Mouse (Mus musculus) gastrocnemius, adult 18-20 months (tissue): ENCODE results near the gene 9230104L09Rik. TPM values are rescaled to one million over a fixed set of nuclear protein-coding genes. Genes with fewer than 3 reads are reported as not detected.

Experiments used
- DNase-seq: peaks from one replicate; pipeline ENCODE4 v3.0.0; 2021; ENCODE audit warnings: low spot score
- long read RNA-seq, 2 experiments: library from polyadenylated mRNA; stranded (forward); transcript quantifications; one replicate each; pipeline ENCODE4 v2.0.0; 2021
- total RNA-seq, 2 experiments: library from RNA; stranded (reverse); gene quantifications; 2 replicates each; pipeline ENCODE4 v1.2.3; 2021

9230104L09Rik gene
- total RNA-seq, result 1 to 10 TPM in 1 of 2 experiments, under 1 TPM in 1; 0.88 to 1.5 TPM
- long read RNA-seq, experiment 1, partial matches to known transcripts, result 0 of 1 reads
- long read RNA-seq, experiment 1, other reads (novel, unspliced or antisense), result 1 of 1 reads
- long read RNA-seq, experiment 2, result 0 reads

DNA sequence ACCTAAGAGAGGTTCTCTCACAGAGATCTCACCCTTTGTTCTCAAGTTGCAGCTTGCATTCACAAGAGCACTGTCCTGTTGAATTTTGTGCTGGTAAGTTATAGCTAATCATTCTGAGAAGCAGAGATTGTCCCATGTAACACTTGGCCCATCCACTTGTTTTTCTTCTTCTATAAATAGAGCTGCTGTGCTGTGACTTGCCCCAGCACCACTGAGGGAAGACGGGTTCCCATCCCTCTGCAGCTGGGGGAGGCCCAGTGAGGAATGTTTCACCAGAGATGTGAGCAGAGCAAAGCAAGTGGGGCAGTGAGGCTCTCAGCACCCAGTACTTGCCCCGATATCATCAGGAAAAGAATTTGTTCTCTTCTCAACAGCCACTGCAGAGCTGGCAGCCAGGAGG is at the start of gene 9230104L09Rik:
Gene 9230104L09Rik (minus strand): TSS at position 73 of the 400 bp plus-strand sequence.
- DNase-seq, result peak; percentile 54

DNA sequence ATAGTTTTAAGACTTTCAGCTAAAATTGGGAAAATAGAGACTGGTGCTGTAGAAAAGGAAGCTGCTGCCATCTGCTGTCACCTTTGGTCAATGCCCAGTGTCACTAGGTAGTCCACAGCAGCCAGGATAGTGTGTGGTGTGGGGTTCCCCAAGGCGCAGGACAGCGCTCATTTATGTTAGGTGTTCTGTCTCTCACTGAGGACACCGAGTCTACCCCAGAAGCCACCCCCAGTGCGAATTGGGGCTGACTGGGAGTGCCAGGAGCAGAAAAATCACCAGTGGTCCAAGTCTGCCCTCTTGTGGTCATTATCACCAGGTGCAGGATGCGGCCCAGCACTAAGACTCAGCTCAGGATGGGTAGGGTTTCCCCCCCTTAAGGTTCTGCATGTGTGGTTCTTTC is 37.4 kb upstream of the 9230104L09Rik start:
- peak; percentile 65 for DNase-seq

DNA sequence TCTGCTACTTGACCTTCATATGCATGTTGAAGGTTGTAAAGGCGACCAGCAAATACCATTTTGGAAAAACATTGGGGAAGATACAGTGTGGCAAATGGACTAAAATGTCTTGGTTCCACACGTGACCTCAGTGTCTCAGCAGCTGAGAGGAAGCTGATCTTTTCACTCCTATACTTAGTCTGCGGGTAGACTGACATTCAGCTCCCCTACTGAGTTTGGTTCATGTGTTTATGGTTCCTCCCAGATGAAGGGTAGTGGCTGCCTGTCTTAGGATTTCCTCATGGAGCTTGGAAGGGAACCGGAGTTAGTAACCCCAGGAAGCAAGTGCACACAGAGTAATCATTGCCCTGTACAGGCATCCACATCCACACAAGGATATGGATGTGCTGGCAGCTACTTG is 35.5 kb upstream of the 9230104L09Rik start:
- no peak for DNase-seq

- no peak for DNase-seq
These were observed 31.4 kb upstream of the 9230104L09Rik start for GRCm38 (mm10) chr2:148896219-148896618.

GRCm38 (mm10) chr2:148893107-148893506 is 28.3 kb upstream of the 9230104L09Rik start:
- no peak for DNase-seq

GRCm38 (mm10) chr2:148890021-148890851 is 25.4 kb upstream of the 9230104L09Rik start:
- DNase-seq, result peak; percentile 47

DNA sequence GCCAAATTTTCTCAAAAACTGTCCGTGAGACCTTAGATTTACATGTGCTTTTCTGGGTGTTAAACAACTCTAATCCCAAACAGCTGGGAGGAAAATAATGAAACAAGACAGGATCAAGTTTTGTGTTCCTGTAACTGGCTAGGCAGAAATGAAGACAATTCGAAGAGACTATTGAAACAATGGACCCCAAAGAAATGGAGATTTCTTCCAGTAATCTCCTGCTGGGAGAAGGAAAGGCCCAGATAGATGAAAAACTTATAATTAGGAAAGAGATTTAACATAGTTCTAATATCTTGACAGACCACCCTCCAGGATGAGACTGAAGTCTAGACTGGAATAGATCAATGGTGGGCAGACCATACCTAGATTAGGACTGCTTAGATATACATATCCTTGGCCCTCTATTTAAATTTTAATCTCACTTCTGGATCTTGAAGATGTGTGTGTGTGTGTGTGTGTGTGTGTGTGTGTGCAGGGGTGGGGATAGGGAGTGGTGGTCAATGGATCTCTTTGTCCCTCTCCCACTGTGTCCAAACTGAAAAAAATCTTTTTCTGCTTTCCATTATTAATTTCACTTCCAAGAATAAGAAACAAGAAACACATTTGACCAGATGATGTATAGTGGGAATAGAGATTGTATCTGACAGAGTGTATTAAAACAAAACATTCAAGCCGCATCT is 24.6 kb upstream of the 9230104L09Rik start:
- DNase-seq, result no peak

DNA sequence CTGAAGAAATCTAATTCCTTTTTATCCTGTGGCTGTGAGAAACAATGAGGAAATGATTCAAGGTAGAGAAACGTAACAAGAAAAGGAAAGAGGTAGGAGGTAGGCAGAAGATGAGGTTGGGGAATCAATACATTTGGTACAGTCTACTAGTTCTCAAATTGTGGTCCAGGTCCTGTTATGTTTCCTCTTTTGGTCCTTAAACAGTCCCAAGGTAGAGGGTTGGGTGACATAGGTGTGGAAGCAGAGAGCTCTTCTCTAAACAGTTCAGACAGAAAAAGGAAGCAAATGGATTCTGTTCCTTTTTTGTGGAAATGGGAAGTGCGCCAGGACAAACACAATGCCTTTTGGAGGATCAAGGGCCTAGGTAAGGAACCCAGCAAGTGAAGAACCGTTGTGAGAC is 24.0 kb upstream of the 9230104L09Rik start:
- no peak for DNase-seq

DNA sequence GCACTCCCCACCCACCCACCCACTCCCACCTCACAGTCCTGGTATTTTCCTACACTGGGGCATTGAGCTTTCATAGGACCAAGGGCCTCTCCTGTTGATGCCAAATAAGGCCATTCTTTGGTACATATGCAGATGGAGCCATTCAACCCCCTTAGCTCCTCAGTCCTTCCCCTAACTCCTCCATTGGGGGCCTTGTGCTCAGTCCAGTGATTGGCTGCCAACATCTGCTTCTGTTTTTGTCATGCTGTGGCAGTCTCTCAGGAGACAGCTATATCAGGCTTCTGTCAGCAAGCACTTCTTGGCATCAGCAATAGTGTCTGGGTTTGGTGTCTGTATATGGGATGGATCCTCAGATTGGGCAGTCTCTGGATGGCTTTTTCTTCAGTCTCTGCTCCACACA is 19.9 kb upstream of the 9230104L09Rik start:
- DNase-seq, result peak; percentile 36

DNA sequence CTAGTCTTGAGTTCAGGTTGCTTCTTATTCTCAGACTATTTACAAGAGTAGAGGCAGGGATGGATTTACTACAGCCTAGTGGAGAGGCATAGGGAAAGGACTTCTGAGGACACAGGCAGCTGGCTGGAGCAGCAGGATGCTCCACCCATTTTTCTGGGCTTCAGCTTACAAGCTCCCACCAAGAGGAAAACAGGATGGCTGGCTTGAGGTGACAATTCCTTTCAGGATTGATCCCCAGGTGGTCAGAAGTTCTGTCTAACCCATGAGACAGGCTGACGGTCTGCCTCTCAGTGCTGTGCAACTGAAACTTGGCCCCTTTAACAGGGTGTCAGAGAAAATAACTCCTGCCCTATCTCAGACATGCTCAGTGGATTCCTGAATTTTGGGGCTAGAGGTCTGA is 14.4 kb upstream of the 9230104L09Rik start:
- peak; percentile 56 for DNase-seq

- DNase-seq, result no peak
These were observed 13.8 kb upstream of the 9230104L09Rik start for GRCm38 (mm10) chr2:148878641-148879130.

DNA sequence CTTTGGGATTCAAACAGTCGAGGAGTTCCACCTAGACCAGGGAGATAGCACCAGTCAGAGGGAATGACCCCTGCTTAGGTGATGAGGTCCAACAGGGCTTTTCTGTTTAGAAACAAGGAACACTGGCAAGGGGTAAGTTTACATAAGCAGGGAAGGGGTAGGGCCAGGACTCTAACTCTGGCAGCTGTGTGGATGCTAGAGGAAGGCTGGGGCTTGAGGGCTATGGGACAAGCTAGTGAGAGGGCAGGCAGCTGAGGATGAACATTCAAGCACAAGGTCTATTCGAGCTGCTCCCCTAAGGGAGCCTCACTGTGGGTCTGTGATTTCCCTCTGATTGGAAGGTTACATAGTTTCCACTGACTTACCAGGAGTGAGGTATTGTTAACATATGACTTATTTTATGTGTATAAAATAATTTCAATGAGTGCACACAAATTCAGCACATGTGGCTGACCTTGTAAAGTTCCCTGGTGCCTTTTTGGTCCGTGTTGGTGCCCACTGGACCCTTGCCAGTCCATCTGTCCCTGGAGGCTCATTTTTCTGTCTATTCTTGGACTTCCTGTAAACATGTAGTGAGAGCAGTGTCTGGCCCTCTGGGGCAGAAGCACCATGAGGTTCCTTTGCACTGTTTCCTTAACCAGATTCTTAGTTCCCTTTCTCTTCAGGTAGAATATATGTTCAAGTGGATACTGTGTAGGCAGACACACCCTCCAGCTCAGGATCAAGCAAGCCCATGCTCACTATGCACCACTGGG is 12.4 kb upstream of the 9230104L09Rik start:
- DNase-seq, result peak; percentile 81

DNA sequence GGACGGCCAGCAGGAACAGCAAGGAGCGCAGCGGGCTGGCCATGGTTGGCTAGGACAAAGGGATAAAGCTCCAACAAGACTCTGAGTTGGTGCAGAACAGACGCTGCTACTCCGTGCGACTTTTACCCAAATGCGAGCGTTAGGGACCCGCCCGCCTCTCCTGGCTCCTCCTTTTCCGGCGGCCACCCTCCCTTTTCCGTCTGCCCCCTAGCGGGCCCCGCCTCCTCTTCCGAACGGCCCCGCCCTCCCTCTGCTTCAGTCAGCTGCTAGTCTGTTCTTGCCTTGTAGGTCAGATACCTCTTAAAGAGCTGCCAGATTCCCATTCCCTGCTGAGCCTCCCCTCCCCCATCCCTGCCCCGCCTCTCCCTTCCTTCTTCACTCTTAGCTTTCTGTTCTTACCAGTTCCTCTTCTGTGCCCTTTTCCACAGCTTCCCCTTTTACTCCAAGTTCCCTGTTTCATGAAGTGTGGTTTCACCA is 10.5 kb upstream of the 9230104L09Rik start, which contains the start of gene Cst3:
Gene Cst3 (minus strand): TSS at position 358 of the 477 bp plus-strand sequence.
- peak; percentile 98 for DNase-seq

GRCm38 (mm10) chr2:148874617-148875334 is 9.9 kb upstream of the 9230104L09Rik start:
- no peak for DNase-seq

DNA sequence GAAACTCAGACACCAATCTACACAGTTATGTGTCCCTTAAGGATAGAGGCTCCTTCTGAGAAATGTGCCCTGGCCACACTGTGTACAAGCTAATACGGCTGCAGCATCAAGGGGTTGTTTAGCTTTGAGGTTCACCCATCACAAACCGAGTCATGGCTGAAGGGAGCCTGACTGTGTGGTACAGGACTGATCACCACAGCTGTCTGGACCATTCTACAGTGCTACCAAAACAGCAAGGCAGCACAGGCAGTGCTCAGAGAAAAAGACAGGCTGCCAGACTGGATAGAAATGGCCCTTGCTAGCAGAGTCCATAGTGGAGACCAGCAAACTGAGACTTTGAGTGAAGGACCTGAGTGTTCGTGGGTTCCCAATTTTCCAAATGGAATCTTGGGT is 9.4 kb upstream of the 9230104L09Rik start:
- no peak for DNase-seq

GRCm38 (mm10) chr2:148872860-148873259 is 8.0 kb upstream of the 9230104L09Rik start:
- no peak for DNase-seq

DNA sequence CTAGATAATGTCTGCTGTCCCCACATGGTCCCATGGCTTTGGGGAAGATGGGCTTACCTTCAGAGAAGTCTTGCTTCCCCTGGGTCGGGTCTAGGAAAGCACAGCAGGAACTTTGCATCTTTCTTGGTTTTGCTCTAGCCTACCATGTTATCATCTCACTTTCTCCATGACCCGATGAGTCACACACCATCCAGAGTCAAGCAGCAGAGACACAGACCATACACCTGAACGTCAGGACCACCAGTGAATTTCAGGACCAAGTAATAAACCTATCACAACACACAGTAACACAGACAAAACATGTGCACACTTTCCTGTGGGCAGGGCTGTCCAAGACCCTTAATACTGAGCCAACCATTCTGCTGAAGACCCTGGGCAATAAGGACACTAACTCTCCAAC is 5.7 kb upstream of the 9230104L09Rik start:
- DNase-seq, result no peak

- DNase-seq, result no peak
These were observed 4.1 kb upstream of the 9230104L09Rik start for GRCm38 (mm10) chr2:148868959-148869358.

DNA sequence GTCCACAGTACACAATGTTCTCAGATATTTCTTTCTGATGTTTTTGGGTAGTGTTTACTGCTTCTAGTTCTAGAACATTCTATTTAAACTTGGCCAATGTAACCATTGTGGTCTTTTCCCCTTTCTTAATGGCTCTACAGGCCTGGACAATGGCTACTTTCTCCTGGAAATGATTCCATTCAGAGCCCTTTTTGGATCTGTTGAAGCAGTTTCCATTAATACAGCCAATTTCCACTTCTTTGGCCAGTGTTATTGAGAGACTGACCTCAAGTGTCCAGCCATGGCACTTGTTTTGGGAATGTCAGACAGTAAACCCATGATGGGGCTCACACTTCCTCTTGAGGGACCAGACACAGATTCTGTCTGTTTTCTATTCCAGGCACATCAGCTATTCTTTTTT is 3.1 kb downstream of the 9230104L09Rik start:
- peak; percentile 52 for DNase-seq

DNA sequence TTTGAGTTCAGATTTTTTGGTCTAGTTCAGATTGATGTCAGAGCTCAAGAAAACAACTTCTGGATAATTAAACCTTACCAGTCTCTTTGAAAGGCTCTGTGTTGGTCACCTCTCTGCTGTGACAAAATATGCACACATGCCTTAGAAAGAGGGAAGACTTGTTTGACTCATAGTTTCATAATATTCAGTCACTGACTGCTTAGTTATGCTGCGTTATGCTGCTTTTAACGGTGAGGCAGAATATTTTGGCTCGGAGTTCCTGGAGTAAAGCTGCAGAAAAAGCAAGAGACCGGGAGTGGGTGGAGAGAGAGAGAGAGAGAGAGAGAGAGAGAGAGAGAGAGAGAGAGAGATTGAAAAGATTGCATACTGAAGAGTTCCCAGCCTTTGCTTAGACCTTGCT is 3.8 kb downstream of the 9230104L09Rik start:
- DNase-seq, result no peak

GRCm38 (mm10) chr2:148857506-148857905 is 7.3 kb downstream of the 9230104L09Rik start:
- DNase-seq, result no peak
